Mouse (Mus musculus) lung, postnatal 0 days (tissue): ENCODE data around the gene Ifitm7. TPM values are rescaled to one million over a fixed set of nuclear protein-coding genes. Genes with fewer than 3 reads are reported as not detected.
A peak's percentile ranks its signal among the peaks of the same experiment; 100 is the strongest.

Experiments used
- ATAC-seq: fragments of 200-750 bp; cut with Nextera tagmentation; 2 replicates; pipeline ENCODE4 v1.8.0; 2017; ENCODE audit warnings: moderate library complexity
- DNase-seq: peaks from one replicate; pipeline ENCODE4 v3.0.0-alpha.2; 2016; ENCODE audit warnings: low spot score
- H3K27ac ChIP-seq: fragments of 300-500 bp; sonication (generic); 2 replicates; pipeline ENCODE4 v1.5.1; 2014; ENCODE audit warnings: antibody characterized with exemption, mild to moderate bottlenecking, low read length, mixed read lengths
- H3K27me3 ChIP-seq: fragments of 300-500 bp; sonication (generic); replicated peaks from 2 replicates; pipeline ENCODE4 v1.6.1; 2014; ENCODE audit warnings: low read length, mixed read lengths; ENCODE audit not compliant: insufficient read depth
- H3K36me3 ChIP-seq: fragments of 300-500 bp; sonication (generic); 2 replicates; pipeline ENCODE4 v1.6.1; 2014; ENCODE audit warnings: low read length, mixed read lengths; ENCODE audit not compliant: insufficient read depth
- H3K4me1 ChIP-seq: fragments of 300-500 bp; sonication (generic); 2 replicates; pipeline ENCODE4 v1.6.1; 2014; ENCODE audit warnings: antibody characterized with exemption, low read depth, low read length, mixed read lengths; ENCODE audit not compliant: insufficient read depth
- H3K4me2 ChIP-seq: fragments of 300-500 bp; sonication (generic); replicated peaks from 2 replicates; pipeline ENCODE4 v1.6.1; 2014; ENCODE audit warnings: low read depth, mild to moderate bottlenecking, low read length, moderate library complexity, mixed read lengths
- H3K4me3 ChIP-seq: fragments of 300-500 bp; sonication (generic); 2 replicates; pipeline ENCODE4 v1.5.1; 2014; ENCODE audit warnings: low read depth, low read length
- H3K9ac ChIP-seq: fragments of 300-500 bp; sonication (generic); replicated peaks from 2 replicates; pipeline ENCODE4 v1.6.1; 2014; ENCODE audit warnings: low read depth, mild to moderate bottlenecking
- H3K9me3 ChIP-seq: fragments of 300-500 bp; sonication (generic); 2 replicates; pipeline ENCODE4 v1.6.1; 2016; ENCODE audit warnings: low read length, mixed read lengths
- CTCF ChIP-seq: IDR thresholded peaks from 2 replicates; pipeline ENCODE4 v1.5.1; 2016; ENCODE audit warnings: antibody characterized with exemption, mild to moderate bottlenecking
- EP300 ChIP-seq: IDR thresholded peaks from 2 replicates; pipeline ENCODE4 v1.6.1; 2016; ENCODE audit warnings: antibody characterized with exemption, mild to moderate bottlenecking, control low read depth
- WGBS: fragments of 180-500 bp; shearing (Covaris S2); extraction: QIAGEN DNeasy Blood & Tissue Kit; methylation state at CpG from one replicate; pipeline ENCODE4 v1.1.7; 2014; 5-methylcytosine and 5-hydroxymethylcytosine counted together
- polyA plus RNA-seq: library from polyadenylated mRNA; unstranded; fragments of >200 nt; fragmentation: Nextera tagmentation; extraction: Ambion mirVana; gene quantifications from 2 replicates; pipeline ENCODE4 v1.2.1, GENCODE M21; 2015

Ifitm7 gene
- polyA plus RNA-seq, result not detected in 2 replicates

DNA sequence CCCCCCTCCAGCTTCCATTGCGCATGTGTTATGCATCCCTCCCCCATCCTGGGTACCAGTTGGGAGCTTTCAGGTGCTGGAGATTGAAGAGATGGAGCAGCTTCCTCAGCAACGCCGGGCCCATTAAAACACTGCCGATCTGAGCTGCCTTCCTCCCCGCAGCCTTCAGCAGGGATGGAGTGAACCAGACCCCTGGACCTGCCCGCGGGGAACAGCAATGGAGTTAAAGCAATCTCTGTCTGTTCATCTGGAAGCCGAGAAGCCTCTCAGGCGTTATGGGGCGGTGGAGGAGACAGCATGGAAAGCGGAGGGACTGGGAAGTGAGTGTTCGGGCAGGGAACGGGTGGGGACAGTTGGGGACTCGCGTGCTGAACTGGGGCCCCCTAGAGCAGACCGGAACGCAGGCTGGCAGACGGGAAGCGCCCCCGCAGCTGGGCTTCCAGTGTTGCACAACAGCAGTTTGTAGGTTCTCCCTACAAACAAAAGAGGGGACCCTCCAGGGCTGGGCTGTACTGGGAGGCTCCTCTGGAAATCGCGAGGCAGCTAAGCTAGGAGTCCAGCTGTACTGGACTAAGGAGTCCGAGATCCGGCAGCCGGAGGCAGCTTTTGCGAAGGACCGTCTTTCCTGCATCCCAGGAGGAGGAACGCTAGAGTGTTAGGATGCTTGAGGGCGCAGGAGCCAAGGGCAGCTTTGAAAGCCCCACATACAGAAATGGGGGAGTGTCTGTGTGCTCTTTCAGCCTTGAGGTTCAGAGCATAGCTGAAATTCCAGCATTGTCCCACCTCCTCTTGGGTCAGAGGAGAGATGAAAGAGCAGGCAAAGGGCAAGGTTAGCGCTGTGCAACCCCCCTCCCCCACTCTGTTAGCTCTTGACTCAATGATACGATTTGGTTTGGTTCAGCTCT is at the start of gene Ifitm7, which contains the start of gene 2900011O08Rik:
TSS of gene Ifitm7 (minus strand) at position 315 of the 905 bp plus-strand sequence.
TSS of gene 2900011O08Rik (plus strand) at position 31 of the 905 bp plus-strand sequence.
- DNase-seq (peak; percentile 19), ATAC-seq (peak; percentile 17; the same call in 1 of the 2 replicates)
- no peaks in the 10 kb centered on the region for H3K27me3 ChIP-seq
- TF ChIP-seq EP300 (no peak), CTCF (no peak)
- peaks cover 7% of the 10 kb centered on the region for H3K4me1 ChIP-seq
- no peaks in the 10 kb centered on the region for H3K36me3 ChIP-seq
- 2% methylated on average over 31 of the region's 31 CpGs for WGBS
- no peaks in the 10 kb centered on the region for H3K9me3 ChIP-seq
- H3K4me2 ChIP-seq, result peak within 1 kb of the TSS; percentile 72
- H3K27ac ChIP-seq, result no peak within 1 kb of the TSS
- H3K9ac ChIP-seq, result no peak within 1 kb of the TSS
- peak within 1 kb of the TSS; percentile 28 for H3K4me3 ChIP-seq

DNA sequence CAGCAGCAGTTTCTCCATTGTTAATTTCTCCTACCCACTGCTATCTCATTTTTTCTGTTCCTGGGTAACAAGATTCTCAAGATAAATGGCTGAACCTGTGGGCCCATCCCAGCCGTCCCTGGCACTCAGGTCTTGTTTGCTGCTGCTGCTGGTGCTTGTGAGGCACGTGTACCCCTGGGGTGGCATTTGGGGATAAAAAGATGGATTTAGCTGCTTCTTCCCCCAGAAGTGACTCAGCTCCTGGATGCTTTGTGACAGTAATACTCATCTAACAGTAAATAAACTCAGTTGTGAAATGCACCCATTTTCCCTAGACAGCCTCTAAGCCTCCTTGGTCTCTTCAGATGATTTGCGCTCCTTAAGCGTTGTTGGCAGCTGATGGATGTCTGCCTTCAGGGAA is 46.4 kb upstream of the Ifitm7 start:
- H3K4me2 ChIP-seq, result no peak overlapping the region
- H3K27me3 ChIP-seq, result no peaks in the 10 kb centered on the region
- 63% methylated on average over 4 of the region's 4 CpGs for WGBS
- ATAC-seq (no peak), DNase-seq (no peak)
- H3K4me1 ChIP-seq, result no peaks in the 10 kb centered on the region
- H3K36me3 ChIP-seq, result no peaks in the 10 kb centered on the region
- no peak overlapping the region for H3K27ac ChIP-seq
- H3K9ac ChIP-seq, result no peak overlapping the region
- H3K4me3 ChIP-seq, result no peak overlapping the region
- H3K9me3 ChIP-seq, result no peaks in the 10 kb centered on the region
- TF ChIP-seq EP300, result no peak
- no peak for TF ChIP-seq CTCF

DNA sequence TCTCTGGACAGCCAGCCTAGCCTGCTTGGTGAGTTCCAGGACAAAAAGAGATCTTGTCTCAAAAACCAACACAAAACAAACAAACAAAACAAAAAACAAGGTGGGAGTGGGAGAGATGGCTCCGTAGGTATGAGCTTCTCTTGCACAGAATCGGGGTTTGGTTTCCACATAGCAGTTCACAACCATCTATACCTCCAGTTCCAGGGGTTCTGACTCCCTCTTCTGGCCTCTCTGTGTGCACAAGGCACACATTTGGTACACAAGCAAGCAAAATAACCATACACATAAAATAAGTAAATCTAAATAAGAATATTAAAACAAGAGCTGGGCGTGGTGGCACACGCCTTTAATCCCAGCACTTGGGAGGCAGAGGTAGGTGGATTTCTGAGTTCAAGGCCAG is 44.0 kb upstream of the Ifitm7 start:
- H3K27me3 ChIP-seq, result no peaks in the 10 kb centered on the region
- no peak overlapping the region for H3K27ac ChIP-seq
- TF ChIP-seq EP300 (no peak), CTCF (peak; percentile 28; the same call in 1 of the 2 replicates)
- WGBS, result 81% methylated on average over 4 of the region's 4 CpGs
- H3K4me3 ChIP-seq, result no peak overlapping the region
- no peak for DNase-seq
- H3K36me3 ChIP-seq, result no peaks in the 10 kb centered on the region
- H3K9ac ChIP-seq, result no peak overlapping the region
- ATAC-seq, result no peak
- no peaks in the 10 kb centered on the region for H3K9me3 ChIP-seq
- H3K4me1 ChIP-seq, result no peaks in the 10 kb centered on the region
- H3K4me2 ChIP-seq, result no peak overlapping the region

DNA sequence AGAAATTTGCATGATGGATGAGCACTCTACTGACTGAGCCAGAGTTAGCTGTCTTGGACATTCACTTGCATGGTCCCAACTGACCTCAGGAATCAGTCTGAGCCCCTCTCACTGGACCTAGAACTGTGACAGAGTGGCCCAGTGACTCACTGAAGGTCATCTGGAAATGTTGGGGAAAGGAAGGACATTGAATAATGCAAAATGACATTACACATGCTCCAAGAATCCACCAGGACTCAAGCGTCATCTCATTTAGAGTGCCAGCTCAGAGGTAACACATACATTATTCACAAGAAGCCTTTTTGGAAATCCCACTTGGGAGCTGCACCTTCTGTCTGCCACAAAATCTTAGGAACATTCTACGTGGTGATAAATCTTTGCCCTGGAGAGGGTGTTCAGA is 43.2 kb upstream of the Ifitm7 start:
- H3K27ac ChIP-seq, result no peak overlapping the region
- no peaks in the 10 kb centered on the region for H3K36me3 ChIP-seq
- H3K4me1 ChIP-seq, result no peaks in the 10 kb centered on the region
- no peak for ATAC-seq
- H3K4me3 ChIP-seq, result no peak overlapping the region
- no peak overlapping the region for H3K4me2 ChIP-seq
- H3K27me3 ChIP-seq, result no peaks in the 10 kb centered on the region
- DNase-seq, result no peak
- 70% methylated on average over 2 of the region's 2 CpGs for WGBS
- no peak for TF ChIP-seq CTCF
- no peak for TF ChIP-seq EP300
- no peaks in the 10 kb centered on the region for H3K9me3 ChIP-seq
- H3K9ac ChIP-seq, result no peak overlapping the region

DNA sequence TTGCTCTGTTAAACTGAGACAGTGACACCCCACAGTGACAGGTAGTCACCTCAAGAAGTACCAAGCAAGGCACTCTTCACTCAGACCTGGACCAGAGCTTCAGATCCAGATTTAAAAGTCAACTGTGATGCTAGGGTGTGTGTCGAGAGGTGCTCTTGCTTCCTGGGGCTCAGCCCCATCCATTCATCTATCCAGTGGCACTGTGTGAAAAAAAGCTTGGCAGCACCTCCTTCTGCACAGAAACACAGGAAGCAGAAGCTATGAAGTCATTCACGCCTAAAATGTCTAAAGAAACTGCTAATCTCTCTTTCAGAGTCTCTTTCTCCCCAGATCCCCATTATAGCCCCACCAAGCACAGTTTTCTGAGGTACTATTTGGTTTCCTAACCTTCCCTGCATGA is 42.4 kb upstream of the Ifitm7 start:
- no peak for ATAC-seq
- Histone ChIP-seq H3K27me3 (no peaks in the 10 kb centered on the region), H3K36me3 (no peaks in the 10 kb centered on the region), H3K27ac (no peak overlapping the region), H3K4me1 (no peaks in the 10 kb centered on the region), H3K4me3 (no peak overlapping the region), H3K4me2 (no peak overlapping the region), H3K9me3 (no peaks in the 10 kb centered on the region), H3K9ac (no peak overlapping the region)
- 48% methylated on average over 2 of the region's 2 CpGs for WGBS
- TF ChIP-seq CTCF (no peak), EP300 (no peak)
- no peak for DNase-seq

DNA sequence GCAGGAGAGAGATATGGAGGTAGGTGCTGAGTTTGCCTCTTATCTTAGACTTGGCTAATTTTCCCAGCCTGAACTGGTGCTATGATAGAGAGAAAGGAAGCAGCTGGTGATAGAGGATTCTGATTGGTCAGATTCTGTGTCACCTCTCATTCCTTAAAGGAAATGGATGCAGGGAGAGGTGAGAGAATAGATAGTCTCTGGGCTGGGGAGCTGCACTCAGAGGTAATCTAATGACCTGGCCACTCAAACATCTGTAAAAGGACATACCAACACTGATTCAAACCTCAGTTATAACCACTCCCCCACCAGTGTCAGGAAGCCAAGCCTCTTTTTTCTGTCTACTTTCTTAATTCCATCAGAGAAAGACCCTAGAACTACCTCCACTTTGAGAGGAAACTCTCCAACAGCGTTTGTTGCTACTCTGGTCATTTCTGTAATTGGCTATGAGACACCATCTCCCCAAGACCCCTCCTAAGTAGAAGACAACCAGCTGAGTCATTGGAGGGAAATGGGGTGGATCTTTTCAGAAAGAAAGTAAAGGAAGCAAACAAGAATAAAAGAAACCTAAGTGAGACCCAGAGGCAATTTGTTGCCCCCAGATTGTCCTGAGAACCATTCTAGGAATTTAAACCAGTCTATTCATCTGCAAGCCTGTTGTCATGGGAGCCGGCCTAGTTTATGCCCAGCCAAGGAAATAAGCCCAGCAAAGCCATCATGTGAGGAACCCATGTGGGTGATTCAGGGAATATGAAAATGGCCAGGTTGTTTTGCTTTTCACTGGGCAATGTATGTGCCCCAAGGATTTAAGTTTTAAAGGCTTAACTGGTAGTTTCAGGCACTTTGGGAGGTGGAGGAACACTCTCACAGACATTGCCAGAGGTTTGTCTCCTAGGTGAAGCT is 38.7 kb upstream of the Ifitm7 start:
- H3K4me1 ChIP-seq, result no peaks in the 10 kb centered on the region
- H3K27ac ChIP-seq, result no peak overlapping the region
- no peaks in the 10 kb centered on the region for H3K27me3 ChIP-seq
- no peak for TF ChIP-seq CTCF
- TF ChIP-seq EP300, result no peak
- no peak overlapping the region for H3K4me2 ChIP-seq
- H3K36me3 ChIP-seq, result no peaks in the 10 kb centered on the region
- ATAC-seq, result no peak
- DNase-seq, result no peak
- H3K9me3 ChIP-seq, result no peaks in the 10 kb centered on the region
- no peak overlapping the region for H3K4me3 ChIP-seq
- H3K9ac ChIP-seq, result no peak overlapping the region
- WGBS, result 70% methylated on average over 2 of the region's 2 CpGs
